Mouse (Mus musculus): ENCODE measurements around the gene Igf1r.

Gene Igf1r

DNA sequence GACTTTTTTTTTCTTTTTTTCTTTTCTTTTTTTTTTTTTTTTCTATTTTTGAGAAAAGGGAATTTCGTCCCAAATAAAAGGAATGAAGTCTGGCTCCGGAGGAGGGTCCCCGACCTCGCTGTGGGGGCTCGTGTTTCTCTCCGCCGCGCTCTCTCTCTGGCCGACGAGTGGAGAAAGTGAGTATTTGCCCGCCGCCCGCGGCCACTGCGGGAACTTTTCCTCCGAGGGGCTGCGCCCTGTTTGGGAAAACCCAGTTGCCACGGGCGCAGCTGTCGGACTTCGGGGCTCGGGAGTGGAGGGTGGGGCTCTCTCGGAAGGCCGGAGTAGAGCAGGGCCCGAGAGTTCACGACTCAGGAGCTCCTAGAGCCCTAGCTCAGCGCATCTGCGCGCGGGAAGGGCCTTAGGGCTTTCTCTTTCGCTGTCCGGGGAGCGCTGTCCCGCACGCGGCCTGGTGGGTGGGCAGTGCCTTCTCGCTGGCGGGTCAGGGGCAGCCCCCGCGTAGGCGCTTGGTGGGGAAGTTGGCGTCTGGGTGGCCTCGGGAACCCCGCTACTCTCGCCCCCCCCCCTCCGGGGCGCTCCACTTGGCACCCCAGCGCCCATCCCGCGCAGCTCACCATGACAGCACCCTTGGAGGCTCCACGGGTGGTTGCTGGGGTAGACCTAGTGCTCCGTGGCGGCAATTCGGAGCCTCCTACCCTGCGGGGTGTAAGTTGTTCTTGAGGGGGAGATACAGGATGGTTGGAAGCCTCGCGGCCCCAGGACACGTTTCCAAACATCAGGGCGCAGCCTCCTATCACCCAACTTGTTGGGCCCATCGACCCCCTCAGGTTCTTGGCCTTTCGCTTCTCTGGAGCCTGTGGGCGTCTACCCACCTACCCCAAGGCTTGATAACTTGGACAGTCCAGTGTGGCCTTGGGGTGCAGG, at the start of gene Igf1r:
Gene Igf1r, plus strand, starts transcription at position 51 of the 924 bp plus-strand sequence.
- peak; percentile 57 to 62 for DNase-seq

DNA sequence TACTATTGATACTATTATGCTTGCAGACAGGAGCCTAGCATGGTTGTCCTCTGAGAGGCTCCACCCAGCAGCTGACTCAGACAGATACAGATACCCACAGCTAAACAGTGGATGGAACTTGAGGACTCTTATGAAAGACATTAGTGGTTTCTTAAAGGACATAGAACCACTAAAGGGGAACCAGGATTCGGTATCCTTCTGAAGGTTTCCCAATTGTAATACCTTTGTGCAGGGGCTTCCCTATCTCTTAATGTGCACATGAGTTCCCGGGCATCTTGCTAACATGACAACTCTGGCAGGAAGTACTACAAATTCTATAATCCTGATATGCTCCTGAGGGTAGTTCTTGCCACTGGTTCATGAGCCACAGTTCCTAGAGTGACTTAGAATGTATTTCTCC, 46.3 kb upstream of the Igf1r start:
- DNase-seq = no peak

DNA sequence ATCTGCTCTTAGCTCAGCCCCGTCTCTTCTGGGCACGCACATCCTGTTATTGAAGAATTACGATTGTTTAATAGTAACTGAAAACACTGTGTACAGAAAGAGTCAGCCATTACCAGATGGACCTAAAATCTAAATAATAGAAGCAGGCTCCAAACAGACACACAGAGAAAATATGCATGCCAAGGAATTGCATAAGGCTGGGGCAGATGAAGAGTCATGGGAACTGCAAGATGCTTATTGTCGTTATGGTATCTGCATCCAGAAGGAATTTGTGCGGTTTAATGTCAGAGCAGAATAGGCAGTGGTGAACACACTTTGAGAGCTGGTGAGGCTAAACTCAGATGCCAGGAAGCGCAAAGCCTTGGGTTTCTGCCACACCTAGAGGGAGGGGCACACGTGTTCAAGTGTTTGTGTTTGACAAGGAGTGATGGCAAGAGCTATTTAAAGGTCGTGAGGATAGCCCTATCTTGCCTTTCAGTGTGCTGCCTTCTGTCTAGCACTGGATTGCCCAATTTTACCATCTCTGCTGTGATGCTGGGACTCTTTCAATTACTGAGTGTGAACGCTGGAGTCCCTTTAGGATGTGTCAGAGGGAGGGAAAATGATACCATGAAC, 44.7 kb upstream of the Igf1r start:
- DNase-seq = no peak

DNA sequence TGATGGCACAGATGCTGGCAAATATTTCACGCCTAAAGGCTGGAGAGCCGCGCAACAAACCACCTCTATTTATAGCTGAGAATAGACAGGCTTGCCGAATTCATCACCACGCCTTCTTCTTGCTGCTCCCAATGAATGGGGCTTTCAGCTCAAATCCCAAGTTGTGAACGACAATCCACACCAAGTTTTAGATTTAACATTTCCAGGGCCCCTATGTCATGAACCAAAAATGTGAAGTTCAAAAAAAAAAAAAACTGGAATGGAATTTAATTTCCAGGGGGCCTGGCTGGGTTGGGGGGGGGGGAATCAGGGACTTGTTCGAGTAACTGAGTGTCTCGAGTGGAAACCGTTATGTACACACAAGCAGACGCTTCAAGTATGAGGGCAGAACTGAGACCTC, 42.1 kb upstream of the Igf1r start:
- DNase-seq = no peak

DNA sequence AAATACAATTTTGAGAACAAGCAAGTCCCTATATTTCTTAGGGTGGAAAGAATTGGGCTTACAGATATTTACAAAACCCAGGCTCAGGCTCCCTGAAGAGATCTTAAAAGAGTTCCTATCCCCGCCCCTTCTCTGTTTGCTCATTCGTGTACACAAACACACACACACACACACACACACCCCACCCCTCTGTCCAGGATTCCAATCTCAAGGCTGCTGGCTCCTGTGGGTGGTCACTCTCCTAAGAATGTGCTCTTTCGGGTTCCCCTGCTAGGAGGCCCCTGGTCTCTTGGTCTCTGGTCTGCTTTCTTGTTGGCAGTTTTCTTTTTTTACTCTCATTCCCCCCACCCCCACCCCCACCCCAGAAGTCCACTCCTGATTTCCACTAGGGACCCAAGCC, 41.7 kb upstream of the Igf1r start:
- no peak for DNase-seq

DNA sequence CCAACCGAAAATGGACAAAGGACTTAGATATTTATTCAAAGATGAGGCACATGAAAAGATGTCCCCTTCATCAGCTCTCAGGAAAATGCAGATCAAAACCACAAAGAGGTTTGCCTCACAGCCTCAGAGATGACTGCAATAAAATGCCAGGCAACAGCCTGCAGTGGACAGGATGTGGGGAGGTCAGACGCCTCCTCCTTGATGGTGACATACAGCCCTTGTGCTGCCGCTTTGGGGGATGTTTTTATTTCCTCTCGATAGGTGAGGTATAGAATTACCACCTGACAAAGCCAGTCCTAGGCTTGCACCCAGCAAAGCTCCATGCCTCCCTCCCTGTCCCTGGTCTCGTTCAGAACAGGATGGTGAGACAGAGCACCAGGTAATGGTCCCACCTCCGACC, 40.8 kb upstream of the Igf1r start:
- DNase-seq = no peak

DNA sequence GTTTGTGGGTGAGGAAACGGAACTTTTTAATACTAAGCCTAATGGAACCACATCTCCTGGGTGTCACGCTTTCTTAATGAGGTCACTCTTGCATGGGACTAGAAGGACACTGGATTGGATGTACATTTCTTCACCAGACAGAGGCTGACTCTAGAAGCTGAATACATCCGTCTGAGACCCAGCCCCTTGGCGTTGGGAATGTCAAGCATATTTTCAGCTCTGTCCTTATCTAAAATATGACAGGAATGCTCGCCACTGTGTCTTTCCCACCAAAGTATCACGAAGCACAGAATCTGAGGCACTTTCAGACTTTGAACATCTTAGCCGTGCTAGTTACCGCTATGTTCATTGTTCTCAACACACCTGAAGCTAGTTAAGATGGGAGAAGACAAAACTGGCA, 35.7 kb upstream of the Igf1r start:
- no peak for DNase-seq

DNA sequence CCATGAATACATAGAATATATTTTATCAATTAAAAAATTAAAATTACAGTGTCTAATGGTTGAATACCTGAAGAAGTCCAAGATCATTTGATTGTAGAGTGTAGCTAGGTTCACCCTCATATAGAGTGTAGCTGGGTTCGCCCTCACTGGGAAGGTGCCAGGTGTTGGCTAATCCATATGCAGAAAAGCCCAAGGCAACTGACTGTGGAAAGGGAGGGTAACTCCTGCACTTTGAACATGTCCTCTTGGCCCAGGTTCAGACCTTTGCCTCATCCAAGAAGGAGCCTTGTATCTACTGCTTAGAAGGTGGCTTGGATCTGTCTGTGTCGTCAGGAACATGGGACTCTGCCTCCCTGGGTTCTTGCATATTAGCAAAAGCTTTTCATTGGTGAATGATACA, 34.9 kb upstream of the Igf1r start:
- no peak for DNase-seq

DNA sequence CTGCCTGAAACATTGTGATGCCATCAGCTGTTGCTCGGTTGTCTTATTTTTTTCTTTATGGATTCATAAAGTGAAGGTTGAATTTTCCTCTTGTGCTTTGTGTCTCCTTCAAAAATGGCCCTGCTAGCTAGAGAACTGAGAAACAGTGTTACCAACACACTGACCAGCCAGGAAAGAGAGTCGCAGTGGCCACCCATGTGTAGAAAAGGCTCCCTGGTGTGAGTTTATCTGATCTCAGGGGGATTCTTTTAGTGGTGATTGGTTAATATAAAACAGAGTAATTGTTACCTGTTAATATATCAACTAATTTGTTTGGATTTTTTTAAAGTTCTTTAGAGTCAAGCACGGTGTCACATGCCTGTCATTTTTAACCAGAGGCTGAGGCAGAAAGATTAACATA, 33.2 kb upstream of the Igf1r start:
- DNase-seq = no peak

DNA sequence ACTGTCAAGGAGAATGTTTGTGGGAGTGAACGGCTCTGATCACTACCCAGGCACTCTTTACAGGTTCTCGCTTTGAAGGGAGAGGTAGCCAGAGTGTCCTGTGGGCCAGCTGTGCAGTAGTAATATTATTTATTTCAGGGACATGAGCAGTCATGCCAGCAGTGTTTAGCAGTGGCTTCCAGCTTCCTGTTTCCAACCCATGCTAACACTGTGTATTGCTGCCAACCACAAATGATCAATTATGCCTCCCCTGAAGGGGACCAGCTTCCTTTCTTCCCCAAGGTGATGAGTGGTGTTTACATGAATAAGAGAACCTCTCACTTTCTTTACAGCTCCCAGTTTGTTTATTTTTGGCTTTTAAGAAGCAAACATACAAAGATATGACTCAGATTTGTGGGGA, 28.4 kb upstream of the Igf1r start:
- no peak for DNase-seq

DNA sequence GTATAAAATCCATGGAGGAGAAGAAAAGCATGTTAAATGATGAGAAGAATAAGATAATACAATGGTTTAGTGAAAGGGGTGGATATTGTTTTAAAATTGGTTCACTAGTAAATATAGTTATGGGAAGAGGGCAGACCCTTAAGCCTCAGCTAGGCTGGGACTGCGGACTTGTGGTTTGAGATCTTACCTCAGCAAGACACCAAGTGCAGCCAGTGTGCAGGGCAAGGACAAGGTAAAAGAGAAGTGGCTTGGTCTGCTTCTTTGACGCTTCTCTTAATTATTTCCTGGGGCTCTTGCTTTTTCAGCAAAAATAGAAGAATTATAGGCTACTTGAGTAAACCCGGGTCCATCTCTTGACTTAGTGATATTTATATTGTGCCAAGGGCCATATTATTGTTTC, 22.5 kb upstream of the Igf1r start:
- no peak for DNase-seq

DNA sequence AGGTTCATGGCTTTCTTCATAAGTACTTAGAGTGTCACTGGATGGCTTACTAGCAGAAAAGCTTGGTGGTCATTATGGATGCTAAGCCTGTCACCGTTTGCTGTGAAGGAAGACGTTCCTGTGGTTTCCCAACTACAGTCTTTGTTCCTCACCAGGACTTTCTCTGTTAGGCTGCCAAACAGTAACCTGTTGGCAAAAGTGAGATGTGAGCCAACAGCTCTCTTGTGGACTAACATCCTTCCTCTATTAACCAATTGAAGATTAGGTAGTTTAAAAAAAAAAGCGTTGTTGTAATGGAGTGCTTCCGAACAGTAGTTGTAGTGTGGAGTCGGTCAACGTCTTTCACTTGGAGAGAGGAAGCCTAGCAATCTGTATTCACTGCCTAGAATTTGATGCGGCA, 15.8 kb upstream of the Igf1r start:
- no peak for DNase-seq

DNA sequence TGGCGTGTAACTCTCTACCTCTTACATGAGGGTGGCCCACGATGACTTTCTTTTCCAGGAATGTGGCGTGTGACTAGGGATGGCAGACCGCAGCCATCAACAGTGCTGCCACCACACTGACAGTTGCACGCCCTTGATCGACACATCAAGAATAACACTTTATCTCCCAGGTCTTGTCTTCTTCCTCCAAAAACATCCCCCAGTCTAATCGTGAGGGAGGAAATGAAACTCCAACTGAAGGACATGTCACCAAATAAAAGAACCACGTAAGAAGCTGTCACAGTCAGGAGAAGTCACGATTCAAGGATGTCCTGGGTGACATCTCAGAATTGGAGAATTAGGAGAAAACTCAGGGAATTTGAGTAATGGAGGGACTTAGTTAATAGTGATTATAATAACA, 8.8 kb upstream of the Igf1r start:
- no peak for DNase-seq

DNA sequence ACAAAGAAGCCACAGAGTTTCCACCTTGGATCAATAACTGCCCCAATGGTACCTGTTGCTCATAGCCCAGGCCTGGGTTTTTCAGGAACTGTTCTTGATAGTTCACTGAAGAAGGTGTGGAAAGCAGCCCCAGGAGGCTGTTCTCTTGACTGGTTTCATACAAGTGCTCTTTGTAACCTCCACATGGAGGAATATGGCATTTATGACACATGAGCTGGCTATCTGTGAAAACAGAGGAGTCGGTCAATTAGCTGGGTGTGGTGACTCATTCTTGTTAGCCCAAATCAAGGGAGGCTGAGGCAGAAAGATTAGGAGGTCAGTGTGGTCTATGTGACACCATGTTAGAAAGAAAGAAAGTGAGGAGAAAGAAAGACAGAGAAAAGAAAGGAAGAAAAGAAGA, 5.7 kb upstream of the Igf1r start:
- DNase-seq = no peak

DNA sequence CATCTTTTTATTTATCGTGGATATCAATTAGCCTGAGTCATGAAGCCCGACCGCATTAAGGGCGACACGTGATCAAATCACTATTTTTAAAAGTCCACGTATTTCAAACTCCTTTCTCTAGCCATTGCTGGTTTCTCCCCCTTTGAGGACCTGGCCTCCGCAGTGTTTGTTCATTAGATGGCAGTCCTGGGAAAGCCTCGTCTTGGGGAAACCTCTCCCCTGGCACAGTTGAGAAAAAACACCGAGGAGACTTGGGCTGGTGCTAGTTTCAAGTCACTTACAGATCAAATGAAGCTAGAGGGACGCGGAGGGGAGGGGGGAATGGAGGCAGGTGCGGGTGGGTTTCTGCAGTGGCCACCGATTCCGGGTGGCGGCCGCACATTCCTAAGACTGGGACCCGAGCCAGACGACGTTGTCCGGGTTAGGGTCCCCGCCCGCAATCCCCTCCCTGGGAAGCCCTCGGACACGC, 2.2 kb upstream of the Igf1r start:
- peak in 1 of 2 experiments; percentile 76 for DNase-seq

DNA sequence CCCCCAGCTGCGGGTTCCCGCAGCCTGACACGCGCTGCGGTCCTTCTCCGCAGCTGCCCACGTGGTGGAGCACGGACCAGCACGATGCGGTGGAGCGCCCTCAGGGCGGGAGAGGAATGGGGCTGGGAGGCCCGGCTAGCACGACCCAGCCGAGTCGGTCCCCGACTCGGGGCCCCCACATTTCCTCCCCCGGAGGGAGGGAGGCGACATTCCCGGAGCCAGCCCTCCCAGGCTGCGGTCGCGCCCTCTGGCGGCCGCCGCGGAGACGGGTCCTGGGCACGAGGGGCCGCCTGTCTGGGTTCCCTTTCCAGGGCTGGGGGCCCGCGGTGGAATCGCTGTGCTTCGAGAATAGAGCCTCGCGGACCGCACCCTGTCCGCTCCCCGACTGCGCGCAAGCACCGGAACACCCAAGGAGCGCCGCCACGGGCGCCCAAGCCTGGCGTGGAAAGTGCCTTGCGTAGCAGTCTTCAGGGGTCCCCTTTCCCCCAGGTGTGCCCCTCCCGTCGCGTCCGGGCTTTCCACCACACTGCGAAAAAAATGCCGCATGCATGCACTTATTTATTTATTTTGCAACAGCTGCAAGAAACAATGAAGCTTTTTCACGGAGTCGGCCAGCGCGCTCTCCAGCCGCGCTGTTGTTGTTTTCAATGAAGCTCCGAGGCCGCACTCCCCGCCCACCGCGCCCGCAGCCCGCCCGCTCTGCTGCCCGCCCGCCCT, 1.7 kb upstream of the Igf1r start:
- peak; percentile 87 to 90 for DNase-seq

DNA sequence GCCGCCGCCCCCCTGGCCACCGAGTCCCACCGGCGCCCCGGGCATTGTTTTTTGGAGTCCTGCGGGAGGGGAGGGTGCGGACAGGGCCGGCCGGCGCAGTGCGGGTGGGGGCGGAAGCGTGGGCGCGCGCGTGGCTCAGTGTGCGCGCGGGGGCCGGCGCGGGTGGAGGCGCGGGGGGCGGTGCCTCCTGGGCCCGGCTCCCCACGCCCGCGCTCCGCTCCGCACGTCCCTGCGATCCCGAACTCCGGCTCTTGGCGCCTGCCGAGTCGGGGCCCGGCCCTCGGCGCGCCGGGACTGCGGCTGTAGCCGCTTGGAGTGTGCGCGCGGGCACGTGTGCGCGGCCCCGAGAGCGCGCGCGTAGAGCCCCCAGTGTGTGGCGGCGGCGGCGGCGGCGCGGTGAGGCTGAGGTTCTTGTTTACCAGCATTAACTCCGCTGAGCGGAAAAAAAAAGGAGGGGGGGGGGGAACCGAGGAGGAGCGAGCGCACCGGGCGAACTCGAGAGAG, 1.0 kb upstream of the Igf1r start:
- DNase-seq = peak; percentile 97 to 99

DNA sequence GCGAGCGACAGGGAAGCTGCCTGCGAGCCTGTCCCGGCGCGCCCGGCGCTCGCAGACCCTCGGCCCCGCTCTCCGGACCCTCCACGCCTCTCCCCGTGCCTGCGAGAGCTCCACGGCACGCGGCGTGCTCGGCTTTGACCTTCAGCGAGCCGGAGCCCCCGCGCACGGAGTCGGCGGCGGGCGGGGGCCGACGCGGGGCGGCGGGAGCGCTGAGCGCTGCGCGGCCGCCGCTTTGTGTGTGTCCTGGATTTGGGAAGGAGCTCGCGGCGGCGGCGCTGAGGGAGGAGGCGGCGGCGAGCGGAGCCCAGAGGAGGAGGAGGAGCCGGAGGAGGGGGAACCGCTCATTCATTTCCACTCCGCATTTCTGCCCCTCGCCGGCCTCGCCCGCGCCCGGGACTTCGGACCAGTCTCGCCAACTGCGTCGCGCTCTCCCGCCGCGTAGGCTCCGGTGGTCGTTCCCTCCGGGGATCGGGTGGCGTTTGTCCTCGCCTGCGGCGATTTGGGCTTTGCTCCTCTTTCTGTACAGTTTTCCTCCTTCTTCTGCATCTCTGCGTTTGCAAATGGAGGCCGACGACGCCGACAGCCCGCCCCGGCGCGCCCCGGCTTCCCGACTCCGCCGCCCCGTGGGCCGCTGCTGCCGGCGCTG, 468 bp upstream of the Igf1r start:
- DNase-seq = peak; percentile 83 to 86

DNA sequence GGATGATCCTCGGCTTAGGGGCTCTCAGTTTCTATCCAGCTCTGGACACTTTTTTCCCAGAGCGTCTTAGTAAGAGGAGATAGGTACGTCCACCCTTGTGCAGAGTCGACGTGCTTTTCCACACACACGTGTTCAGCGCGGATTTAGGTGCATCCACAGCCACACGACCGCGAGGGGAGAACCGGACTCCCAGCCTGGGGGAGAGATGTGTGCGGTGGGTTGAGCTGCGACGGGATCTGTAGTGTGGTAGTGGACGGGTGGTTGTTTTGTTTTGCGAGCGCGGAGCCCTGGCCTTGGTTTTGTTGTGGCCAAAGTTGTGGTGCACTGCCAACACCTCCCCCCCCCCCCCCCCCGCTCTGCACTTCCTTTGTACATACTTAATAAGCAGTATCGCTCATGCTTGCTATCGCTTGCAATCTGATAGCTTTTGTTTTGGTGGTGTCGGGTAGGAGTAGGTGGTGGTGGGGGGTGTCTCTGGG, 1.2 kb downstream of the Igf1r start:
- peak in 1 of 2 experiments; percentile 29 for DNase-seq

DNA sequence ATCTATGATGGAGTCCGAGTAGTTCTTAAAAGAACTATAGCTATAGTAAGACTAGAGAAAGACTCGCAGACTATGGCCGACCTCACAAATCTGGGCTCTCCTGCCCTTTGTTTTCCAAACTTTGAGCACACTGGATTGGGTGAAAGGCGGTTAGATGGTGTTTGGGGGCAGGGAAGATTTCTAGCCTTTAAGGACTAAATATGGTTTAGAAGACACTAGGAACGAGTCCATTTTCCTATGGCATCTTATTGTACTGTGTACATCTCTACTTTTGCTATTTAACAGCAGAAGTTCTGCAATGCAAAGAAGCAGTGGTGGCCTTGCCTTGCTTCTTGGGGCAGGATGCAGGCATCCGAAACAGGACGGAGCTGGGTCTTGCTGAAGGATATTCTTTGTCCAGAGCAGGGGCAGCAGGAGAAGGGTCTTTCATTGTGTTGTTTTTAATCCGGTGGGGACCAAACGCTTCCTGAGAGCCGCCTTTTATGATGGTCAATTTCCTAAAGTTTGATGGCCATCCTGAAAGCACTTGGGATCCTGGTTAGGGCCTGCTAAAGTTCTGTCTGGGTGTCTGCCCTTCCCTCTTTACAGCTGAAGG, 2.1 kb downstream of the Igf1r start:
- no peak for DNase-seq

DNA sequence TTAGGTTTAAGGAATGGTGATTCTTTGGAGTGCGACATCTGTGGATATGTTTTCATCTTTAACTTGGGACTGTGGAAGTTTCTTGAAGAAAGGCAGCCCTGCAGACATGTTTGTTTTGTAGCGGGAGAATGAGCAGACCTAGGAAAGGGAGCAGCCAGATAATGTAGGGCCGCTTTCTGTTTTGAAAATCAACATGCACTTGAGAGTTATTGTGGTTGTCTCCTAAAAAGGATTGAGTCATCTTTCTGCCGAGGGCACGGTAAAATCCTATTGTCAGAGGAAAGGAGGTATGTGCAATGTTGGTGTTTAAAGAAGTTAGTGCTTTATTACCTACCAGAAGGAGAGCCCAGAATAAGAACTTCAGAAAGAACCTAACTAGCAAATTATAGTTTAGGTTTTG, 2.6 kb downstream of the Igf1r start:
- no peak for DNase-seq

DNA sequence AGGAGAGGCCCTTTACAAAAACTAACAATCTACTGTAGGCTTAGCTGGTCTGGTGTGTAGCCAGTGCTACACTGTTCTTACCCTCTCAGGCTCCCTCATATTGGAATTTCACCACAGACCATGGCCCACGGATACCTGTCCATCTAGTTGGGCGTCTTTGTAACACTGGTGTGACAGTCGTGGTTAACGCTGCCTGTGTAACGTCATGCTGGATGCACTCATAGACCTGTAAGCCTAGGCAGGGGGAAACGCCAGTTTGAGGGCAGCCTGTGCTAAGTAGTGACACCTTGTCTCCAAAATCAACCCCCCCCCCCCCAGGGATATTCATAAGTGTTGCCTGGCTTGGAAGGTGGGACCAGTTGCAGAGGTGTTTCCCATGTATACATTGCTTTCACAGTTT, 4.7 kb downstream of the Igf1r start:
- DNase-seq = no peak
